Mouse (Mus musculus) midbrain, embryonic 13.5 days (tissue): ENCODE measurements at regions not wholly inside any gene's neighbourhood (a gene's known extent, or its start where the extent isn't known, plus 50 kb on each side); places are given as distances from the start of the nearest gene placed in this dataset.
A peak's percentile ranks its signal among the peaks of the same experiment; 100 is the strongest.

Experiments
- ATAC-seq: fragments of 200-750 bp; cut with Nextera tagmentation; 2 replicates; pipeline ENCODE4 v1.8.0; 2017; ENCODE audit warnings: mild to moderate bottlenecking, moderate TSS enrichment, moderate library complexity
- H3K27ac ChIP-seq: fragments of 300-500 bp; sonication (generic); 2 replicates; pipeline ENCODE4 v1.5.1; 2015; ENCODE audit warnings: inconsistent platforms, mild to moderate bottlenecking, moderate library complexity
- H3K27me3 ChIP-seq: fragments of 300-500 bp; sonication (generic); 2 replicates; pipeline ENCODE4 v1.6.1; 2015; ENCODE audit warnings: mild to moderate bottlenecking, inconsistent platforms
- H3K36me3 ChIP-seq: fragments of 300-500 bp; sonication (generic); 2 replicates; pipeline ENCODE4 v1.6.1; 2015; ENCODE audit warnings: mild to moderate bottlenecking, inconsistent platforms
- H3K4me1 ChIP-seq: fragments of 300-500 bp; sonication (generic); replicated peaks from 2 replicates; pipeline ENCODE4 v1.6.1; 2015; ENCODE audit warnings: inconsistent platforms
- H3K4me2 ChIP-seq: fragments of 300-500 bp; sonication (generic); replicated peaks from 2 replicates; pipeline ENCODE4 v1.6.1; 2015; ENCODE audit warnings: moderate library complexity, mild to moderate bottlenecking, inconsistent platforms
- H3K4me3 ChIP-seq: fragments of 300-500 bp; sonication (generic); replicated peaks from 2 replicates; pipeline ENCODE4 v1.5.1; 2015; ENCODE audit warnings: mild to moderate bottlenecking, inconsistent platforms
- H3K9ac ChIP-seq: fragments of 300-500 bp; sonication (generic); replicated peaks from 2 replicates; pipeline ENCODE4 v1.6.1; 2015; ENCODE audit warnings: mild to moderate bottlenecking, inconsistent platforms
- H3K9me3 ChIP-seq: fragments of 300-500 bp; sonication (generic); 2 replicates; pipeline ENCODE4 v1.6.1; 2016; ENCODE audit warnings: mild to moderate bottlenecking, inconsistent platforms
- WGBS: fragments of 180-500 bp; shearing (Covaris S2); methylation state at CpG from one replicate; pipeline ENCODE4 v1.1.7; 2015; 5-methylcytosine and 5-hydroxymethylcytosine counted together

- no peaks in the 10 kb centered on the region for H3K4me1 ChIP-seq
- no peak overlapping the region for H3K27ac ChIP-seq
- no peaks in the 10 kb centered on the region for H3K9me3 ChIP-seq
- no peak overlapping the region for H3K4me2 ChIP-seq
- H3K27me3 ChIP-seq, result no peaks in the 10 kb centered on the region
- H3K36me3 ChIP-seq, result no peaks in the 10 kb centered on the region
- ATAC-seq, result no peak
- H3K9ac ChIP-seq, result no peak overlapping the region
- no peak overlapping the region for H3K4me3 ChIP-seq
Measured at GRCm38 (mm10) chr1:112123012-112123411, 258.3 kb upstream of the Dsel start.

- ATAC-seq, result no peak
- whole genome bisulfite sequencing, result 85% methylated on average over 1 of the region's 1 CpGs
- Histone ChIP-seq H3K4me3 (no peak overlapping the region), H3K9me3 (no peaks in the 10 kb centered on the region), H3K27me3 (no peaks in the 10 kb centered on the region), H3K9ac (no peak overlapping the region), H3K4me2 (no peak overlapping the region), H3K36me3 (no peaks in the 10 kb centered on the region), H3K27ac (no peak overlapping the region), H3K4me1 (no peaks in the 10 kb centered on the region)
Measured at GRCm38 (mm10) chr1:112103451-112103850, 238.7 kb upstream of the Dsel start.

- H3K4me3 ChIP-seq, result no peak overlapping the region
- H3K4me1 ChIP-seq, result no peaks in the 10 kb centered on the region
- no peak for ATAC-seq
- H3K4me2 ChIP-seq, result no peak overlapping the region
- H3K36me3 ChIP-seq, result no peaks in the 10 kb centered on the region
- no peak overlapping the region for H3K9ac ChIP-seq
- H3K27me3 ChIP-seq, result no peaks in the 10 kb centered on the region
- no peak overlapping the region for H3K27ac ChIP-seq
- H3K9me3 ChIP-seq, result no peaks in the 10 kb centered on the region
Measured at GRCm38 (mm10) chr1:112059909-112060308, 195.2 kb upstream of the Dsel start.

GRCm38 (mm10) chr1:112053926-112054325 is 189.2 kb upstream of the Dsel start:
- Histone ChIP-seq H3K36me3 (no peaks in the 10 kb centered on the region), H3K4me3 (no peak overlapping the region), H3K9ac (no peak overlapping the region), H3K4me2 (no peak overlapping the region), H3K4me1 (no peaks in the 10 kb centered on the region), H3K27me3 (no peaks in the 10 kb centered on the region), H3K9me3 (no peaks in the 10 kb centered on the region), H3K27ac (no peak overlapping the region)
- WGBS, result 90% methylated on average over 6 of the region's 6 CpGs
- no peak for ATAC-seq

GRCm38 (mm10) chr1:112043061-112043460 is 178.3 kb upstream of the Dsel start:
- Histone ChIP-seq H3K27ac (no peak overlapping the region), H3K9ac (no peak overlapping the region), H3K27me3 (no peaks in the 10 kb centered on the region), H3K36me3 (no peaks in the 10 kb centered on the region), H3K4me1 (no peaks in the 10 kb centered on the region), H3K9me3 (no peaks in the 10 kb centered on the region), H3K4me3 (no peak overlapping the region), H3K4me2 (no peak overlapping the region)
- ATAC-seq, result no peak

- Histone ChIP-seq H3K9ac (no peak overlapping the region), H3K4me3 (no peak overlapping the region), H3K4me2 (no peak overlapping the region), H3K4me1 (no peaks in the 10 kb centered on the region), H3K9me3 (0 out of 2 replicates have a peak, but pooled peaks cover 3% of the 10 kb centered on the region), H3K36me3 (no peaks in the 10 kb centered on the region), H3K27ac (no peak overlapping the region), H3K27me3 (no peaks in the 10 kb centered on the region)
- ATAC-seq, result no peak
Measured at GRCm38 (mm10) chr1:112039878-112040277, 175.2 kb upstream of the Dsel start.

GRCm38 (mm10) chr1:112028533-112028932 is 163.8 kb upstream of the Dsel start:
- peak; percentile 80 for ATAC-seq
- H3K4me2 ChIP-seq, result no peak overlapping the region
- H3K4me3 ChIP-seq, result no peak overlapping the region
- no peaks in the 10 kb centered on the region for H3K4me1 ChIP-seq
- H3K27ac ChIP-seq, result no peak overlapping the region
- no peak overlapping the region for H3K9ac ChIP-seq
- WGBS, result 57% methylated on average over 5 of the region's 5 CpGs
- H3K36me3 ChIP-seq, result no peaks in the 10 kb centered on the region
- no peaks in the 10 kb centered on the region for H3K27me3 ChIP-seq
- H3K9me3 ChIP-seq, result no peaks in the 10 kb centered on the region
